Mouse (Mus musculus): ENCODE results near the gene Syce2.

GRCm38 (mm10) chr8:84877297-84878035 is 5.6 kb downstream of the Syce2 start:
- no peak for TF ChIP-seq EP300 (IDR thresholded peaks at IDR 0.05; ENCODE audit: low read depth)
- TF ChIP-seq CTCF (IDR thresholded peaks at IDR 0.05; ENCODE audit: low read depth): no peak

All from heart, postnatal 0 days (tissue).